Mouse (Mus musculus) hindbrain, embryonic 16.5 days (tissue): Measurements from ENCODE around the gene Sun5. TPM values are rescaled to one million over a fixed set of nuclear protein-coding genes. Genes with fewer than 3 reads are reported as not detected.

Experiments
- ATAC-seq: fragments of 200-750 bp; cut with Nextera tagmentation; 2 replicates; pipeline ENCODE4 v1.8.0; 2017; ENCODE audit warnings: moderate TSS enrichment, moderate library complexity
- H3K27ac ChIP-seq: fragments of 300-500 bp; sonication (generic); 2 replicates; pipeline ENCODE4 v1.5.1; 2014; ENCODE audit warnings: low read depth, mild to moderate bottlenecking, control low read depth, low read length, moderate library complexity
- H3K27me3 ChIP-seq: fragments of 300-500 bp; sonication (generic); replicated peaks from 2 replicates; pipeline ENCODE4 v1.6.1; 2014; ENCODE audit warnings: low read length; ENCODE audit not compliant: control insufficient read depth, insufficient read depth
- H3K36me3 ChIP-seq: fragments of 300-500 bp; sonication (generic); 2 replicates; pipeline ENCODE4 v1.6.1; 2014; ENCODE audit warnings: mild to moderate bottlenecking, low read length, moderate library complexity, mixed read lengths; ENCODE audit not compliant: control insufficient read depth, insufficient read depth
- H3K4me1 ChIP-seq: fragments of 300-500 bp; sonication (generic); 2 replicates; pipeline ENCODE4 v1.6.1; 2014; ENCODE audit warnings: low read depth, low read length; ENCODE audit not compliant: control insufficient read depth, insufficient read depth
- H3K4me2 ChIP-seq: fragments of 300-500 bp; sonication (generic); 2 replicates; pipeline ENCODE4 v1.6.1; 2014; ENCODE audit warnings: mild to moderate bottlenecking, low read length, control low read depth, moderate library complexity
- H3K4me3 ChIP-seq: fragments of 300-500 bp; sonication (generic); 2 replicates; pipeline ENCODE4 v1.5.1; 2014; ENCODE audit warnings: mild to moderate bottlenecking, low read length, control low read depth, moderate library complexity
- H3K9ac ChIP-seq: fragments of 300-500 bp; sonication (generic); 2 replicates; pipeline ENCODE4 v1.6.1; 2014; ENCODE audit warnings: low read depth, mild to moderate bottlenecking, control low read depth, low read length, moderate library complexity
- H3K9me3 ChIP-seq: fragments of 300-500 bp; sonication (generic); 2 replicates; pipeline ENCODE4 v1.6.1; 2014; ENCODE audit warnings: mild to moderate bottlenecking, low read length, moderate library complexity; ENCODE audit not compliant: control insufficient read depth
- WGBS: fragments of 180-500 bp; shearing (Covaris S2); extraction: QIAGEN DNeasy Blood & Tissue Kit; methylation state at CpG from one replicate; pipeline ENCODE4 v1.1.7; 2014; 5-methylcytosine and 5-hydroxymethylcytosine counted together
- polyA plus RNA-seq: library from polyadenylated mRNA; unstranded; fragments of >200 nt; fragmentation: Nextera tagmentation; extraction: Ambion mirVana; gene quantifications from 2 replicates; pipeline ENCODE4 v1.2.1, GENCODE M21; 2015

The Sun5 gene
- polyA plus RNA-seq: not detected in 2 replicates

DNA sequence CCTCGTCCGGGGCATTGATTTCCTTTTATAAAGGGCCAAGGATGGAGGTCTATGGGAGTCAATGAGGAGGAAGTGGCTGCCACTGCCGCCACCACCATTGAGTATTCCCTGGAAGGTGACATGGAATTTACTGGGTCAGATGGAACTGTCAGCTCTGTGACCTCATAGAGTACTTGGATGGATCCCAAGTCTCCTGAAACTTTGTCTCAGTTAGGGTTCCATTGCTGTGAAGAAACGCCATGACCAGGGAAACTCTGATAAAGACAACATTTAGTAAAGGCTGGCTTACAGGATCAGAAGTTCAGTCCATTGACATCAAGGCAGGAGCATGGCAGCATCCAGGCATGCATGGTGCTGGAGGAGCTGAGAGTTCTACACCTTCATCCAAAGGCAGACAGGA, at the start of gene Sun5:
Sun5 (minus strand) TSS at position 101 of the 400 bp plus-strand sequence.
- Histone ChIP-seq H3K27ac (no peak within 1 kb of the TSS), H3K9me3 (no peaks in the 10 kb centered on the region), H3K4me3 (no peak within 1 kb of the TSS), H3K4me1 (no peaks in the 10 kb centered on the region), H3K36me3 (no peaks in the 10 kb centered on the region), H3K27me3 (no peaks in the 10 kb centered on the region), H3K9ac (no peak within 1 kb of the TSS), H3K4me2 (no peak within 1 kb of the TSS)
- ATAC-seq: no peak
- WGBS: 85% methylated on average over 4 of the region's 4 CpGs

DNA sequence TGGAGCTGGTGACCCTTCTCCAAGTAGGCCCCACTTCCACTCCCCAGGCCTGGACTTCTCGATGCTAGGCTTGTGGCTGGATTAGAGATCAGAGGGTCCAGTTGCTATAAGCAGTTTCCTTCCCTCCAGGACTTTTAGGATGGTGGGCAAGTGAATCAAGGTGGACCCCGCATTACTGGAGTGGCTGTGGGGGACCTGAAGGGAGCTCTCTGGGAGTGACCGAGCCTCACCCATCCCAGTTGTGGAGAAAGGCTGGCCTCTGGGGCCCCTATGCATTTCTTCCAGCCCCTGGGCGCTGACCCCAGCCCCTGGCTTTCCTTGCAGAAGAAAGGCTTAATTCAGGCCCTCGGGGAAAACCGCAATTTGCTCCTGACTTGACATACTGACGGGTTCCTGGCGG, 47.0 kb upstream of the Sun5 start, which contains the start of gene Bpifb3:
Bpifb3 (plus strand) TSS at position 301 of the 400 bp plus-strand sequence.
- Histone ChIP-seq H3K36me3 (no peaks in the 10 kb centered on the region), H3K9ac (no peak within 1 kb of the TSS), H3K27me3 (no peaks in the 10 kb centered on the region), H3K4me3 (no peak within 1 kb of the TSS), H3K27ac (no peak within 1 kb of the TSS), H3K4me2 (no peak within 1 kb of the TSS), H3K9me3 (no peaks in the 10 kb centered on the region), H3K4me1 (no peaks in the 10 kb centered on the region)
- no peak for ATAC-seq
- 59% methylated on average over 8 of the region's 8 CpGs for WGBS

GRCm38 (mm10) chr2:153914151-153914550, 43.3 kb upstream of the Sun5 start:
- ATAC-seq: no peak
- Histone ChIP-seq H3K27ac (no peak overlapping the region), H3K9ac (no peak overlapping the region), H3K4me3 (no peak overlapping the region), H3K36me3 (no peaks in the 10 kb centered on the region), H3K4me1 (no peaks in the 10 kb centered on the region), H3K27me3 (no peaks in the 10 kb centered on the region), H3K4me2 (no peak overlapping the region), H3K9me3 (no peaks in the 10 kb centered on the region)
- 61% methylated on average over 5 of the region's 5 CpGs for WGBS

GRCm38 (mm10) chr2:153906626-153907025, 35.7 kb upstream of the Sun5 start:
- WGBS: 92% methylated on average over 4 of the region's 4 CpGs
- Histone ChIP-seq H3K9me3 (no peaks in the 10 kb centered on the region), H3K9ac (no peak overlapping the region), H3K4me2 (no peak overlapping the region), H3K4me3 (no peak overlapping the region), H3K36me3 (no peaks in the 10 kb centered on the region), H3K27ac (no peak overlapping the region), H3K27me3 (no peaks in the 10 kb centered on the region), H3K4me1 (no peaks in the 10 kb centered on the region)
- ATAC-seq: no peak

GRCm38 (mm10) chr2:153902726-153903125, 31.8 kb upstream of the Sun5 start:
- no peak overlapping the region for H3K9ac ChIP-seq
- H3K27ac ChIP-seq: no peak overlapping the region
- no peak for ATAC-seq
- no peak overlapping the region for H3K4me3 ChIP-seq
- WGBS: 70% methylated on average over 6 of the region's 6 CpGs
- no peaks in the 10 kb centered on the region for H3K27me3 ChIP-seq
- no peaks in the 10 kb centered on the region for H3K36me3 ChIP-seq
- H3K4me1 ChIP-seq: no peaks in the 10 kb centered on the region
- no peaks in the 10 kb centered on the region for H3K9me3 ChIP-seq
- H3K4me2 ChIP-seq: no peak overlapping the region

DNA sequence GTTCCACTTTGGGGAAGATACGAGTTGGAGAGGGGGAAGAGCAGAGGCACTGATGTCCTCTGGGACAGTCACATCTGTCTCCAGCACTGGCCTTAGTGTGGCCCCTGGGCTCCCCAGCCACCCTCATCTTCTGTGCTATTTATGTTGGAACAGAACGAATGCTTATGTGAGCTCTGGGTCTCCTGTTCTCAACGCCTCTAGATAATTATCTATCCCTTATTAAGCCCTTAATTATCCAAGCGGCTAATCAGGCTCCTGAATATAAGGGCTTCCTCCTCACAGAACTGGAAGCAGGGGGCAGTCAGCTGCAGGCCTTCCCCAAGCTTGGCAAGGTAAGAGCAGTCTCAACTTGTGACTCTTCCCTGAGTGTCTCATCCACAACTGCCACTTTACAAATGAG, 29.2 kb upstream of the Sun5 start, which contains the start of gene Bpifb6:
Bpifb6 (plus strand) TSS at position 301 of the 400 bp plus-strand sequence.
- ATAC-seq: no peak
- no peaks in the 10 kb centered on the region for H3K9me3 ChIP-seq
- no peak within 1 kb of the TSS for H3K4me3 ChIP-seq
- 71% methylated on average over 4 of the region's 4 CpGs for WGBS
- no peaks in the 10 kb centered on the region for H3K36me3 ChIP-seq
- no peaks in the 10 kb centered on the region for H3K27me3 ChIP-seq
- no peak within 1 kb of the TSS for H3K27ac ChIP-seq
- no peak within 1 kb of the TSS for H3K9ac ChIP-seq
- no peaks in the 10 kb centered on the region for H3K4me1 ChIP-seq
- no peak within 1 kb of the TSS for H3K4me2 ChIP-seq

DNA sequence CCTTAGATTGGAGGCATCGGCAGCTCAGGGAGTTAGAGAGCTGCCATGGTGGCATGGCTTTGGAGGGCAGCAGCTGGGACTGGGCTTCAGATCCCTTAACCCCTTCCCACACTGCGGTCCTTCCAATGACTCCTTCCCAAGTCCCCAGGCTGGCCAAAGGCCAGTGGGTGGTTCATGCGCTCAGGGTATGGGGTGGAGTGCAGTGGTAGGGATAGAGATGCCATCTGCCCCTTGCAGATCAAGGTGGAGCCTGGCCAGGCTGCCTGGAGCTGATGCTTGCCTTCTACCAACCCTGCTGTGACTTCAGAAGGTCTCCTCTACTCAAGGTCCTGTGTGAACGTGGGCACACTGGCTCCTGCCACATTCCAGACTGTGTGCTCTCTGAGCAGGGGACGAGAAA, 28.2 kb upstream of the Sun5 start:
- Histone ChIP-seq H3K27ac (no peak overlapping the region), H3K27me3 (no peaks in the 10 kb centered on the region), H3K4me2 (no peak overlapping the region), H3K36me3 (no peaks in the 10 kb centered on the region), H3K4me1 (no peaks in the 10 kb centered on the region), H3K9me3 (no peaks in the 10 kb centered on the region), H3K4me3 (no peak overlapping the region), H3K9ac (no peak overlapping the region)
- 72% methylated on average over 5 of the region's 5 CpGs for WGBS
- no peak for ATAC-seq

GRCm38 (mm10) chr2:153874745-153875144, 3.9 kb upstream of the Sun5 start, which contains the start of gene Bpifb2:
Gene Bpifb2, plus strand, starts transcription at chr2:153875045.
- Histone ChIP-seq H3K4me1 (no peaks in the 10 kb centered on the region), H3K4me3 (no peak within 1 kb of the TSS), H3K9ac (no peak within 1 kb of the TSS), H3K9me3 (no peaks in the 10 kb centered on the region), H3K4me2 (no peak within 1 kb of the TSS), H3K36me3 (no peaks in the 10 kb centered on the region), H3K27ac (no peak within 1 kb of the TSS), H3K27me3 (no peaks in the 10 kb centered on the region)
- 64% methylated on average over 9 of the region's 9 CpGs for WGBS
- no peak for ATAC-seq

GRCm38 (mm10) chr2:153861960-153862359, 8.9 kb downstream of the Sun5 start:
- WGBS: 70% methylated on average over 3 of the region's 3 CpGs
- Histone ChIP-seq H3K36me3 (no peaks in the 10 kb centered on the region), H3K4me3 (no peak overlapping the region), H3K27ac (no peak overlapping the region), H3K4me2 (no peak overlapping the region), H3K27me3 (no peaks in the 10 kb centered on the region), H3K9me3 (peaks cover 2% of the 10 kb centered on the region; the same call in 1 of the 2 replicates), H3K4me1 (no peaks in the 10 kb centered on the region), H3K9ac (no peak overlapping the region)
- no peak for ATAC-seq

- H3K27me3 ChIP-seq: no peaks in the 10 kb centered on the region
- H3K4me1 ChIP-seq: no peaks in the 10 kb centered on the region
- peaks cover 2% of the 10 kb centered on the region; the same call in 1 of the 2 replicates for H3K9me3 ChIP-seq
- no peaks in the 10 kb centered on the region for H3K36me3 ChIP-seq
- no peak overlapping the region for H3K4me3 ChIP-seq
- 71% methylated on average over 3 of the region's 3 CpGs for WGBS
- no peak overlapping the region for H3K4me2 ChIP-seq
- ATAC-seq: no peak
- H3K27ac ChIP-seq: no peak overlapping the region
- no peak overlapping the region for H3K9ac ChIP-seq
These were observed 10.2 kb downstream of the Sun5 start for GRCm38 (mm10) chr2:153860715-153861114.
